Mouse (Mus musculus) MEL (cell line): ENCODE results near the gene Gm49387. TPM values are rescaled to one million over a fixed set of nuclear protein-coding genes. Genes with fewer than 3 reads are reported as not detected.
A peak's percentile ranks its signal among the peaks of the same experiment; 100 is the strongest.

Source experiments
- DNase-seq: peaks from one replicate; pipeline ENCODE4 v3.0.0; 2011; ENCODE audit warnings: low read depth, low spot score
- H3K27ac ChIP-seq: 2 replicates; pipeline ENCODE4 v1.5.1; 2012; ENCODE audit warnings: low read depth, mild to moderate bottlenecking, control low read depth, low read length, moderate library complexity; ENCODE audit not compliant: control insufficient read depth
- H3K27me3 ChIP-seq, 2 experiments: fragments of 150-350 bp in 1 of 2; sonication (generic) in 1 of 2; 2 replicates each; pipeline ENCODE4 v1.6.1; 2012; ENCODE audit warnings: low read length in 2 of 2, mild to moderate bottlenecking in 2 of 2, improper control_type of control experiment in 1 of 2, moderate library complexity in 1 of 2; ENCODE audit not compliant: insufficient read depth in 2 of 2, control insufficient read depth in 1 of 2
- H3K36me3 ChIP-seq, 2 experiments: 2 replicates each; pipeline ENCODE4 v1.6.1; 2012 to 2014; ENCODE audit warnings: low read length in 2 of 2, improper control_type of control experiment in 1 of 2, inconsistent platforms in 1 of 2, mild to moderate bottlenecking in 1 of 2; ENCODE audit not compliant: insufficient read depth in 2 of 2, control insufficient read depth in 1 of 2
- H3K4me1 ChIP-seq, 2 experiments: fragments of 150-350 bp in 1 of 2; sonication (generic) in 1 of 2; 2 replicates each; pipeline ENCODE4 v1.6.1; 2012; ENCODE audit warnings: low read length in 2 of 2, improper control_type of control experiment in 1 of 2, mild to moderate bottlenecking in 1 of 2; ENCODE audit not compliant: insufficient read depth in 2 of 2, control insufficient read depth in 1 of 2
- H3K4me3 ChIP-seq, 2 experiments: fragments of 150-350 bp in 1 of 2; sonication (generic) in 1 of 2; 2 replicates each; pipeline ENCODE4 v1.5.1; 2012; ENCODE audit warnings: low read depth in 2 of 2, low read length in 2 of 2, mild to moderate bottlenecking in 2 of 2, moderate library complexity in 2 of 2, control low read depth in 1 of 2, improper control_type of control experiment in 1 of 2; ENCODE audit not compliant: control insufficient read depth in 1 of 2, insufficient read depth in 1 of 2
- H3K79me2 ChIP-seq: 2 replicates; pipeline ENCODE4 v1.6.1; 2012; ENCODE audit warnings: mild to moderate bottlenecking, low read length, moderate library complexity; ENCODE audit not compliant: control insufficient read depth, poor library complexity, insufficient read depth
- H3K9ac ChIP-seq: 2 replicates; pipeline ENCODE4 v1.6.1; 2012; ENCODE audit warnings: low read depth, mild to moderate bottlenecking, control low read depth, low read length, moderate library complexity; ENCODE audit not compliant: control insufficient read depth, poor library complexity, severe bottlenecking
- H3K9me3 ChIP-seq: fragments of 150-350 bp; sonication (generic); replicated peaks from 2 replicates; pipeline ENCODE4 v1.6.1; 2012; ENCODE audit warnings: mild to moderate bottlenecking, low read length, improper control_type of control experiment, moderate library complexity; ENCODE audit not compliant: insufficient read depth
- CHD2 ChIP-seq: IDR thresholded peaks from 2 replicates; pipeline ENCODE4 v1.6.1; 2011; ENCODE audit warnings: low read length, improper control_type of control experiment
- E2F4 ChIP-seq: IDR thresholded peaks from 2 replicates; pipeline ENCODE4 v1.6.1; 2011; ENCODE audit warnings: low read depth, low read length, improper control_type of control experiment, borderline replicate concordance
- EP300 ChIP-seq, 2 experiments: IDR thresholded peaks; 2 replicates each; pipeline ENCODE4 v1.6.1; 2011; ENCODE audit warnings: improper control_type of control experiment in 2 of 2, low read length in 2 of 2, low read depth in 1 of 2, mild to moderate bottlenecking in 1 of 2
- GABPA ChIP-seq: IDR thresholded peaks from 2 replicates; pipeline ENCODE4 v1.6.1; 2012; ENCODE audit warnings: low read depth, mild to moderate bottlenecking, inconsistent platforms, low read length, improper control_type of control experiment, moderate library complexity
- KAT2A ChIP-seq: conservative IDR thresholded peaks from 2 replicates; pipeline ENCODE4 v1.6.1; 2012; ENCODE audit warnings: low read depth, low read length, improper control_type of control experiment, inconsistent platforms
- MAFK ChIP-seq: IDR thresholded peaks from 2 replicates; pipeline ENCODE4 v1.6.1; 2011; ENCODE audit warnings: low read depth, mild to moderate bottlenecking, low read length, improper control_type of control experiment, borderline replicate concordance
- POLR2A ChIP-seq, 2 experiments: IDR thresholded peaks; 2 replicates each; pipeline ENCODE4 v1.6.1; 2011 to 2012; ENCODE audit warnings: low read length in 2 of 2, mild to moderate bottlenecking in 2 of 2, control low read depth in 1 of 2, improper control_type of control experiment in 1 of 2, low read depth in 1 of 2, moderate library complexity in 1 of 2; ENCODE audit not compliant: control insufficient read depth in 1 of 2, insufficient read depth in 1 of 2, poor library complexity in 1 of 2
- POLR2AphosphoS5 ChIP-seq: IDR thresholded peaks from 2 replicates; pipeline ENCODE4 v1.6.1; 2012; ENCODE audit warnings: low read depth, borderline replicate concordance, mild to moderate bottlenecking, inconsistent platforms, low read length, moderate library complexity, mixed read lengths
- RAD21 ChIP-seq: IDR thresholded peaks from 2 replicates; pipeline ENCODE4 v1.6.1; 2011; ENCODE audit warnings: mild to moderate bottlenecking, low read depth, low read length, improper control_type of control experiment
- RCOR1 ChIP-seq: IDR thresholded peaks from 2 replicates; pipeline ENCODE4 v1.6.1; 2012; ENCODE audit warnings: low read depth, mild to moderate bottlenecking, inconsistent platforms, low read length, improper control_type of control experiment
- SMC3 ChIP-seq: IDR thresholded peaks from 2 replicates; pipeline ENCODE4 v1.6.1; 2011; ENCODE audit warnings: low read depth, low read length, improper control_type of control experiment
- TBP ChIP-seq: IDR thresholded peaks from 2 replicates; pipeline ENCODE4 v1.8.0; 2011; ENCODE audit warnings: low read depth, low read length, improper control_type of control experiment
- TCF12 ChIP-seq: IDR thresholded peaks from 2 replicates; pipeline ENCODE4 v1.6.1; 2014; ENCODE audit warnings: low read depth, mild to moderate bottlenecking, inconsistent platforms, low read length, improper control_type of control experiment, moderate library complexity
- USF1 ChIP-seq: IDR thresholded peaks from 2 replicates; pipeline ENCODE4 v1.6.1; 2014; ENCODE audit warnings: low read depth, mild to moderate bottlenecking, inconsistent platforms, low read length, improper control_type of control experiment, moderate library complexity
- USF2 ChIP-seq, 2 experiments: IDR thresholded peaks; 2 replicates each; pipeline ENCODE4 v1.6.1; 2011 to 2012; ENCODE audit warnings: improper control_type of control experiment in 2 of 2, low read length in 2 of 2, borderline replicate concordance in 1 of 2, inconsistent platforms in 1 of 2, low read depth in 1 of 2, mild to moderate bottlenecking in 1 of 2; ENCODE audit not compliant: insufficient read depth in 1 of 2
- ZMIZ1 ChIP-seq: IDR thresholded peaks from 2 replicates; pipeline ENCODE4 v1.6.1; 2012; ENCODE audit warnings: low read depth, mild to moderate bottlenecking, inconsistent platforms, low read length, improper control_type of control experiment, moderate library complexity
- polyA plus RNA-seq, 2 experiments: library from polyadenylated mRNA; stranded (reverse) in 1 of 2; unstranded in 1 of 2; fragments of >175 nt in 1 of 2; fragments of >200 nt in 1 of 2; gene quantifications; 2 replicates each; pipeline versions ENCODE4 v1.2.1 to v1.2.4; 2012; ENCODE audit warnings: low replicate concordance in 2 of 2, low read depth in 1 of 2; ENCODE audit not compliant: insufficient read length in 2 of 2, insufficient read depth in 1 of 2, missing spikeins in 1 of 2
- total RNA-seq: library from RNA; depleted of rRNA; stranded (reverse); fragments of 300-350 nt; gene quantifications from 2 replicates; pipeline ENCODE4 v1.2.3, GENCODE M21; 2012

Gene Gm49387
- total and polyA plus RNA-seq, 3 experiments = 0.14 TPM; not detected in 2

GRCm38 (mm10) chr14:31515895-31516294 is 124.8 kb downstream of the Gm49387 start:
- no peaks in the 10 kb centered on the region for H3K4me1 ChIP-seq
- no peaks in the 10 kb centered on the region for H3K9me3 ChIP-seq
- no peak overlapping the region for H3K9ac ChIP-seq
- H3K27ac ChIP-seq = no peak overlapping the region
- no peaks in the 10 kb centered on the region for H3K79me2 ChIP-seq
- TF ChIP-seq EP300 (IDR thresholded peaks at IDR 0.05; ENCODE audit: low read depth in 1 of 2, low read length in 2 of 2) = no peak
- TF ChIP-seq CHD2 = no peak
- TF ChIP-seq USF1 = no peak
- TF ChIP-seq USF2 (IDR thresholded peaks at IDR 0.05; ENCODE audit: borderline replicate concordance in 1 of 2, insufficient read depth in 1 of 2, low read depth in 1 of 2, low read length in 2 of 2) = no peak
- no peak for TF ChIP-seq POLR2AphosphoS5
- TF ChIP-seq RCOR1 = no peak
- no peak for TF ChIP-seq TBP
- no peak for TF ChIP-seq ZMIZ1
- TF ChIP-seq SMC3 = no peak
- no peak for TF ChIP-seq MAFK
- TF ChIP-seq E2F4 = no peak
- no peak for TF ChIP-seq TCF12
- no peak for TF ChIP-seq KAT2A
- TF ChIP-seq RAD21 = no peak
- H3K36me3 ChIP-seq = no peaks in the 10 kb centered on the region
- no peak for DNase-seq
- no peaks in the 10 kb centered on the region for H3K27me3 ChIP-seq
- no peak overlapping the region for H3K4me3 ChIP-seq

- DNase-seq = no peak
- TF ChIP-seq GABPA (no peak), ZMIZ1 (0 out of 2 replicates have a peak, but pooled peaks have one; percentile 16), POLR2A (IDR thresholded peaks at IDR 0.05; ENCODE audit: control insufficient read depth in 1 of 2, insufficient read depth in 1 of 2, low read depth in 1 of 2, low read length in 2 of 2, poor library complexity in 1 of 2) (0 out of 4 replicates have a peak, but pooled peaks of 1 of the 2 experiments have one; percentile 32)
- Histone ChIP-seq H3K9me3 (no peaks in the 10 kb centered on the region), H3K79me2 (no peaks in the 10 kb centered on the region), H3K9ac (no peak overlapping the region), H3K36me3 (peaks cover 0 to 31% of the 10 kb centered on the region in 2 experiments; a peak in 2 of 4 replicates), H3K27me3 (no peaks in the 10 kb centered on the region), H3K27ac (no peak overlapping the region), H3K4me3 (no peak overlapping the region), H3K4me1 (no peaks in the 10 kb centered on the region)
Measured at GRCm38 (mm10) chr14:31510322-31510721, 130.4 kb downstream of the Gm49387 start.
